Mouse (Mus musculus) megakaryocyte, adult 5-6 weeks (primary cell): ENCODE results near the gene Cfap69. TPM values are rescaled to one million over a fixed set of nuclear protein-coding genes. Genes with fewer than 3 reads are reported as not detected.

ENCODE experiments used
- total RNA-seq, 2 experiments: library from RNA; stranded (forward) in 1 of 2; stranded (reverse) in 1 of 2; fragments of 153-499, 151-499 nt in 1 of 2; fragments of 221-1000, 200-1000 nt in 1 of 2; gene quantifications; 2 replicates each; pipeline versions ENCODE4 v1.2.3 to v1.2.4; 2015 to 2017

The Cfap69 gene
- total RNA-seq, 2 experiments from 2014 or later = not detected

Other genes starting within 250 kb of the Cfap69 start
- 4.7 and 11.1 TPM in 2 replicates for gene Cdk14, start 243.9 kb downstream of the Cfap69 start, total RNA-seq (2015)
- 2.5 and 3.5 TPM in 2 replicates for gene Cdk14, start 243.9 kb downstream of the Cfap69 start, total RNA-seq (2017)
- not detected in 2 replicates for gene 1700015F17Rik, start 185.1 kb downstream of the Cfap69 start, total RNA-seq (2015)
- not detected in 2 replicates for gene 1700015F17Rik, start 185.1 kb downstream of the Cfap69 start, total RNA-seq (2017)
- gene Cldn12, start 149.3 kb downstream of the Cfap69 start, total RNA-seq (2015) = 0.80 and 3.2 TPM in 2 replicates
- gene Cldn12, start 149.3 kb downstream of the Cfap69 start, total RNA-seq (2017) = 2.2 and 2.3 TPM in 2 replicates
- gene Gtpbp10, start 104.7 kb downstream of the Cfap69 start, total RNA-seq (2015) = 14.2 and 14.8 TPM in 2 replicates
- gene Gtpbp10, start 104.7 kb downstream of the Cfap69 start, total RNA-seq (2017) = 15.8 and 17.6 TPM in 2 replicates
- gene Gm8773, start 90.4 kb downstream of the Cfap69 start, total RNA-seq (2015) = not detected in 2 replicates
- not detected in 2 replicates for gene Gm8773, start 90.4 kb downstream of the Cfap69 start, total RNA-seq (2017)
- gene Steap2, start 30.3 kb upstream of the Cfap69 start, total RNA-seq (2015) = 0.09 TPM in 1 of 2 replicates, not detected in the other
- not detected in 2 replicates for gene Steap2, start 30.3 kb upstream of the Cfap69 start, total RNA-seq (2017)
- not detected in 2 replicates for gene Steap1, start 85.1 kb upstream of the Cfap69 start, total RNA-seq (2015)
- not detected in 2 replicates for gene Steap1, start 85.1 kb upstream of the Cfap69 start, total RNA-seq (2017)